Mouse (Mus musculus) cerebellum, adult 2 months (tissue): ENCODE data around the gene Hist1h2bc.

Experiments
- CTCF ChIP-seq: fragments of 200-500 bp; IDR thresholded peaks from 2 replicates; pipeline ENCODE4 v1.5.1; 2011; ENCODE audit warnings: low read depth, mild to moderate bottlenecking, control low read depth, low read length, moderate library complexity, borderline replicate concordance; ENCODE audit not compliant: insufficient read depth
- POLR2A ChIP-seq: fragments of 200-500 bp; IDR thresholded peaks from 2 replicates; pipeline ENCODE4 v1.6.1; 2011; ENCODE audit warnings: low read length, control low read depth, borderline replicate concordance; ENCODE audit not compliant: insufficient read depth

DNA sequence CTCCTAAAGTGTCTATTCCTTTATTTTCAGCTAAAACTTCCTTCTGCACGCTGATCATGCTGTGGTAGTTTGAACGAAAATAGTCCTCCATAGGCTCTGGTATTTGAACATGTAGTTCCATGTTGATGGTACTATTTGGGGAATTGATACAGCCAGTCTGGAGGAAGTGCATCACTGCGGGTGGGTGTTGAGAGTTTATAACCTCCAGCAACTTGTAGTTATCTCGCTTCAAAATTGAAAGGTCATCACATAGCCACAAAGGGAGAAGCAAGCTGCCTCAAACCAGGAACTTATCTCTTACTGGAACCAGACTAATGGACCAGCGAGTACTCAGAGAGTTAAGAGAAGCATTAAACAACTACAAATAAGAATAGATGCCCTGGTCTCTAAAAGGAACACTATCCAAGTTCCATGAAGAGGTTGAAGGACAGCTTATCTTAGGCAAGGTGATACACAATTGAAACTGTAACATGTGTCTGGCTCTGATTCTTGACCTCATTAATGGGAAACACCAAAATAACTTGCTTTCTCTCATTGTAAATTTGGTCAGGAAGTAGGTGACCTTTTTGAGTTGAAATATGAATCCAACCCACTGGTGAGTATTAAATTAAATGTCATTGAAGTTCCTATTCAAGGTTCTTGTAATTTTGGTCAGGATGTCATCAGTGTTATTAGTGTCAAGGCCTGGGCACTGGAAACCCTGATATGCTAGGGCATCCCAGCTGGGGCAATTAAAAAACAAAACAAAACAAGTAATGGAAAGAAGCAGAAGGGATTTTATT, 32.5 kb downstream of the Hist1h2bc start:
- TF ChIP-seq POLR2A (no peak), CTCF (no peak)
